Mouse (Mus musculus) embryonic fibroblast, embryonic 13.5 days (primary cell): ENCODE measurements at regions not wholly inside any gene's neighbourhood (a gene's known extent, or its start where the extent isn't known, plus 50 kb on each side); places are given as distances from the start of the nearest gene placed in this dataset.

Experiments
- CTCF ChIP-seq: IDR thresholded peaks from 2 replicates; pipeline ENCODE4 v1.5.1; 2011; ENCODE audit warnings: mild to moderate bottlenecking, control low read depth, low read length, moderate library complexity, borderline replicate concordance; ENCODE audit not compliant: insufficient read depth
- POLR2A ChIP-seq: IDR thresholded peaks from 2 replicates; pipeline ENCODE4 v1.6.1; 2011; ENCODE audit warnings: low read depth, mild to moderate bottlenecking, control low read depth, low read length, moderate library complexity

GRCm38 (mm10) chr10:126143833-126144232, 177.9 kb downstream of the Lrig3 start:
- TF ChIP-seq CTCF (no peak), POLR2A (peak; percentile 29; the same call in 1 of the 2 replicates)
